Mouse (Mus musculus): ENCODE measurements around the gene Rbbp9. TPM values are rescaled to one million over a fixed set of nuclear protein-coding genes. Genes with fewer than 3 reads are reported as not detected.

Rbbp9 gene
- polyA plus RNA-seq, 1 experiment from 2014 or later: 65.2 TPM

DNA sequence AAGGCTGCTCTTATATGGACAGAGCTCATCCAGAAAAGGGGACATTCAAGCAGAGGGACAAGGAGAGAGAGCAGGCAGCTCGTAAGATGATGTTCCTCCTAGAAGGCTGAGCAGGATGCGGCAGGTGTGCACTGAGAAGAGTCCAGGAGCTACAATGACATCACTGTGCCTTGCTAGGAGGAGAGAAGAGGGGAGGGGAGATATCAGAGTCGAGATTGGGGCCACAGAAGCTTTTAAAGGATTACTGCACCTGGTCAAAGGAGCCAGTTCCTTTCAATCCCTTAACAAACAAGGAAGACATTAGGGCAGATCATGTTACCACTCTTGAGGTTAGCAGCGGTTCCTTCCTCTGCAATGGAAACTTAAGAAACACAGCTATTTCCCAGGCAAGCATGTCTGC is 3.1 kb downstream of the Rbbp9 start:
- no peak for ATAC-seq
- in situ Hi-C loops (cut with MboI; ENCODE audit: low pct_unique_long_range_greater_than_20kb): no loop called here
- no peak for TF ChIP-seq CTCF (IDR thresholded peaks at IDR 0.05)
- no peak for DNase-seq (ENCODE audit: low read depth, low spot score)
- POLR2A ChIA-PET: interaction anchor here (0.8 kb wide), 1 partner anchor 9 kb away, joined by 3 read pairs; the partner anchor contains the start of gene Sec23b
- CTCF ChIA-PET: interaction anchor here (0.8 to 1.1 kb wide), 2 partner anchors 14 to 26 kb away, joined by 3 read pairs; no protein-coding TSS in a partner anchor
- H3K27me3 ChIP-seq: no peaks in the 10 kb centered on the region

DNA sequence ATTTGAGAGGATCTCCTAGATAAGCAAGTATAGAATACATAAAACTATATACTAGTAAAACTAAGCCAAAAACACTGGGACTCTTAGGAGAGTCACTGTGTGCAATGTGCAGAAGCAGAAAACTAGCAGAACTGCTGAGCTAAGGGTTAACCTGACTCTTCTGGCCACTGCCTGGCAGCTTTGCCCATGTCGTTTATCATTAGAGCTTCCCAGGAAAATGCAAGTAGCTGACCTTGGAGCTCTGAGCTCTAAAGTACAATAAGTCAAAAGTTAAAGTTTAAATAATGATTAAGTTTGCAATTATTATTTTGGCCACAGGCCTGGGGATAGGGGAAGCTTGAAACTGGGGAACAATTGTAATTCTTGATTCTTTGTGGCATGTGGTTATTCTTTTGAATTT is 5.2 kb downstream of the Rbbp9 start:
- in situ Hi-C loops (cut with MboI; ENCODE audit: low pct_unique_long_range_greater_than_20kb): no loop called here
- ATAC-seq: no peak
- TF ChIP-seq CTCF (IDR thresholded peaks at IDR 0.05): no peak
- ChIA-PET POLR2A (no interaction called here), CTCF (no interaction called here)
- DNase-seq (ENCODE audit: low read depth, low spot score): peak; percentile 47
- no peaks in the 10 kb centered on the region for H3K27me3 ChIP-seq

DNA sequence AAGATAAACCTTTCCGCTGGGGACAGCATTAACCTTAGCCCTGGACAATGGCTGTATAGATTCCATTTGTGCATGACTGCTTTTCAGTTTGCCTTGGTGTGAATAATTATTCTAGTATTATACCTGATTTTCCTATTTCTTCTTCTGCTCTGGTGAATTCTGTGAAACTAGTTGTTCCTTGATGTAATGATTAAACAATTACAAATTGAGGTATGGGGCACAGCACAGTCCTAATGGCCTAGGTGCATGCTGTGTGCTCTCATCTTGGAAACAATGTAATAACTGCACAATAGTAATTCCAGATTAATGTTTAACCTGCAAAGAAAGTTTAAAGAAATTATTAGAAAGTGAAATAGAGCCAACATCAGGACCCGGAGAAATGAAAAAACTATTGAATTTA is 5.6 kb downstream of the Rbbp9 start:
- in situ Hi-C loops (cut with MboI; ENCODE audit: low pct_unique_long_range_greater_than_20kb): no loop called here
- CTCF ChIA-PET: no interaction called here
- DNase-seq (ENCODE audit: low read depth, low spot score) (no peak), ATAC-seq (peak; percentile 41)
- no peak for TF ChIP-seq CTCF (IDR thresholded peaks at IDR 0.05)
- POLR2A ChIA-PET: no interaction called here
- H3K27me3 ChIP-seq: no peaks in the 10 kb centered on the region

DNA sequence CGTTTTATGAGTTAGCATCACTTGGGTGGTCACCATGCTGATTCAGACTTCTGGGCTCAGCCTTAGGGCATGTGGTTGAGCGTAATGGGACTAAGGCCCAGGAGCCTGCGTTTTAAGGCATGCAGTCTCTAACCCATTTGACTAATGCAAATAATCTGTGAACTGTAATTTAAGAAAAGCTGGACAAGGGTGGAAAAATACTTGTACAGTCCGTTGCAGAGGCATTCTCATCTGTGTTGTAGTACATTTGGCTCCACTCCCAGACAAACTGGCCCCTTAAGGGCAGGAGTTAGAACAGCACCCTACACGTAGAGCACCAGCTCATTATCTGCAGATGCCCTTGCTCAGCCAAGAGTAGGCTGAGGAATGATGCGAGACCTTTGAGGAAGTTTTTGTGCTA is 6.0 kb downstream of the Rbbp9 start:
- CTCF ChIA-PET: no interaction called here
- peak; percentile 86 for ATAC-seq
- TF ChIP-seq CTCF (IDR thresholded peaks at IDR 0.05): peak; percentile 25
- POLR2A ChIA-PET: no interaction called here
- peak; percentile 75 for DNase-seq (ENCODE audit: low read depth, low spot score)
- in situ Hi-C loops (cut with MboI; ENCODE audit: low pct_unique_long_range_greater_than_20kb): no loop called here
- no peaks in the 10 kb centered on the region for H3K27me3 ChIP-seq

DNA sequence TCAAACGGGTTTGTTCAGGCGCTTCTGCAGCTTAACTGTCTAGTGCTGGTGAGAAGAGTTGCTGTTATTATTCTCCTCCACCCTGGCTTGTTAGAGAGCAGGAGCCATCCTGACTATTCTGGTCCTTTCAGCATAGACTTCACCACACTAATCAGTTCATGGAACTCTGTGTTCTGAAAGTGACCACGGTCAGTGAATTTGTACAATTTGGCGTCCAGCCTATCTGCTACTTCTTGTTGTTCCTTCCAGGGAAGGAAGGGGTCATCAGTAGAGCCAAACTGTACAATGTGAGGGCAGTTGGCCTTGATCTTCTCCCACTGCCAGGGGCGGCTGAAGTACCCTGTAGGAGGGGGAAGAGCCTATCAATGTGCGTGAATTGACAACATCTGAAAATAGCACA is 7.0 kb downstream of the Rbbp9 start:
- no peaks in the 10 kb centered on the region for H3K27me3 ChIP-seq
- no peak for DNase-seq (ENCODE audit: low read depth, low spot score)
- in situ Hi-C loops (cut with MboI; ENCODE audit: low pct_unique_long_range_greater_than_20kb): no loop called here
- TF ChIP-seq CTCF (IDR thresholded peaks at IDR 0.05): no peak
- ATAC-seq: no peak
- ChIA-PET CTCF (no interaction called here), POLR2A (no interaction called here)

DNA sequence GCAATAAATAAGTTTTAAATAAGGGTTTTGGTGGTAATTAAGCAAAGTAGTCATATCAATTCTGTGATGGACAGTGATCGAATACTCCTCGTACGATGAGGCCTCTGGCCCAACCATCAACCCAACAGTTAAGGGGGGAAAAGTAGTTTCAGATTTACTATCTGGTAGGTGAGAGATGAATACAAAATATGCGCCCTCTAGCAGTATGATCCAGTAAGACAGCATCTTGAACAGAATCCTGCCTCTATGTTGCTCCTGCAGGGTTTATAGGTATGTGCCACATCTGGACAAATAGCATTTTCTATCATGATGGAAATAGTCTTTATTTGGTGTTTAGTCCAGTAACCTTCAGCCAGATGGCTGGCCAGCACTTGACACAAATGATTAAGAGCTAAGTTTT is 9.4 kb downstream of the Rbbp9 start:
- DNase-seq (ENCODE audit: low read depth, low spot score) (no peak), ATAC-seq (no peak)
- POLR2A ChIA-PET: interaction anchor here (1.0 kb wide), 1 partner anchor 14 kb away, joined by 3 read pairs; the partner anchor contains the start of gene Dzank1
- no peak for TF ChIP-seq CTCF (IDR thresholded peaks at IDR 0.05)
- in situ Hi-C loops (cut with MboI; ENCODE audit: low pct_unique_long_range_greater_than_20kb): no loop called here
- no peaks in the 10 kb centered on the region for H3K27me3 ChIP-seq
- CTCF ChIA-PET: interaction anchor here (1.6 kb wide), 1 partner anchor 11 kb away, joined by 5 read pairs; no protein-coding TSS in a partner anchor

DNA sequence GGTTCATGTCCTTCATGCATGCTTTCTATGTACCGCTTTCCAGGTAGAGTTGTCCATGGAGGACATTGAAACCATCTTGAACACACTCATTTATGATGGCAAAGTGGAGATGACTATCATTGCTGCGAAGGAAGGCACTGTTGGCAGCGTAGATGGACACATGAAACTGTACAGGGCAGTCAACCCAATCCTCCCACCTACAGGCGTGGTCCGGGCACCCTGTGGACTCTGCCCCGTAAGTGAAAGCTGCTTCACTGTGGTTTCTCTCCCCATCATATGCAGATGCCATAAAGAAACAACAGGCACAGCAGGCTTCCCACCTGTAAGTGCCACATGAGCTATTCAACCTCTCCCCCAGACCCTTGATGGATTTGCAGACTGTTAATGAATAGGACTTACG is 13.5 kb downstream of the Rbbp9 start:
- ChIA-PET POLR2A (no interaction called here), CTCF (no interaction called here)
- in situ Hi-C loops (cut with MboI; ENCODE audit: low pct_unique_long_range_greater_than_20kb): no loop called here
- TF ChIP-seq CTCF (IDR thresholded peaks at IDR 0.05): no peak
- DNase-seq (ENCODE audit: low read depth, low spot score) (no peak), ATAC-seq (no peak)
- no peaks in the 10 kb centered on the region for H3K27me3 ChIP-seq

DNA sequence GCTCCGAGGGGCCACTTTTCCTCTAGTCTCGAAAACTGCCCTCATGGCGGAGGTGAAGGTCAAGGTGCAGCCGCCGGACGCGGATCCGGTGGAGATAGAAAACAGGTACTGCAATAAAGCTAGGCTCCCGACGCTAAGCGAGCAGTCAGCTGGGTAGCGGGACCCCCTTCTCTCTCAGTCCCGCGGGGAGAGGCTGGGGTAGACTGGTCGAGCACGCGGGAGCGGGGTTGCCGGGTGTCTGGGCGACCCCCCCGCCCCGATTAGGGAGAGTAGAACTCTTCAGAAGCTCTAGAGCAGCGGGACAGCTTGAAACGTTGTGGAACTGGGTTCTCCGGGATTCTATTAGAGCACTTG is 22.9 kb downstream of the Rbbp9 start:
- in situ Hi-C loops (cut with MboI; ENCODE audit: low pct_unique_long_range_greater_than_20kb): no loop called here
- ChIA-PET POLR2A (no interaction called here), CTCF (interaction anchor here (1.3 kb wide), 1 partner anchor 11 kb away, joined by 4 read pairs; no protein-coding TSS in a partner anchor)
- DNase-seq (ENCODE audit: low read depth, low spot score) (no peak), ATAC-seq (peak; percentile 13)
- H3K27me3 ChIP-seq: no peaks in the 10 kb centered on the region
- TF ChIP-seq CTCF (IDR thresholded peaks at IDR 0.05): no peak

DNA sequence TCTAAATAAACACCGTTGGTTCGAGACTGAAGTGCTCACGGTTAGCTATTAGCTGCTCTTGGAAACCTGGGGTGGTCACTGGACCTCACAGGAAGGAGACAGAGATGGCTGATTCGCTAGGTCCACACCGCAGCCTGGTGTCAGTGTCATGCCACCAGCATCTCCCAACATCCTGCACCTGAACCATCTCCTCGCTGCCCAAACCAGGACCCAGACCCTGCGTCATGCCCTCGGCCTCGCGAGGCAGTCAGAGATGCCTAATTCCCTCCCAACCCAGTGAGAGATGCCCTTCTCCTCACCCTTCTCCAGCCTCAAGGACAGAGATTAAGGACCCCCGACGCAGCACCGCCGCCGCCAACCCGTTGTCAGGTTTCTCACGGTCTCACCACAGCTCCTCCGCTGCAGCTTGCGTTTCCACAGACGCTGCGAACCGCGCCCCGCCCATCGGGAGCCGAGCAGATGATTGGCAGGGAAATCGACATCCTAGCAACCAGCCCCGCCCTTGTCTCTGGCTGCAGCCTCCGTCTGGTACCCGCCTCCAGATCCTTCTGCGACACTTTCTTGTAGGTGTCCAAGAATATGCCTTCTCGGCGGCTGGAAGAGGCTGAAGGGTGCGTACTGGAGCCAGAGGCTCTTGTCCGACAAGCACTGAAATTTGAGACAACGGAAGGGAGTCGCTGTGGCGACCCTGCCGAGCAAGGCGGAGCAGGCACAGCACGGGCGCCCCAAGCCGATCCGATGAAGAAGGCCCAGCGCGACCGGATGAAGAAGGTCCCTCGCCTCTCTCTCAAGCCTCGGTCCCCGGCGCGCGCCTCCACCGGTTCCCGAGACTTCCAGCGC is 23.5 kb downstream of the Rbbp9 start, which contains the start of the genes Dzank1 and Polr3f:
Gene Dzank1 (minus strand): TSS at position 434 of the 840 bp plus-strand sequence.
Gene Polr3f (plus strand): TSS at position 738 of the 840 bp plus-strand sequence.
- ATAC-seq (peak; percentile 98), DNase-seq (ENCODE audit: low read depth, low spot score) (peak; percentile 91)
- CTCF ChIA-PET: interaction anchor here (1.3 to 1.6 kb wide), 2 partner anchors 9 to 12 kb away, joined by 4 read pairs; no protein-coding TSS in a partner anchor
- H3K27me3 ChIP-seq: no peaks in the 10 kb centered on the region
- no peak for TF ChIP-seq CTCF (IDR thresholded peaks at IDR 0.05)
- POLR2A ChIA-PET: interaction anchor here (1.0 kb wide), 1 partner anchor 13 kb away, joined by 3 read pairs; no protein-coding TSS in a partner anchor
- in situ Hi-C loops (cut with MboI; ENCODE audit: low pct_unique_long_range_greater_than_20kb): no loop called here

DNA sequence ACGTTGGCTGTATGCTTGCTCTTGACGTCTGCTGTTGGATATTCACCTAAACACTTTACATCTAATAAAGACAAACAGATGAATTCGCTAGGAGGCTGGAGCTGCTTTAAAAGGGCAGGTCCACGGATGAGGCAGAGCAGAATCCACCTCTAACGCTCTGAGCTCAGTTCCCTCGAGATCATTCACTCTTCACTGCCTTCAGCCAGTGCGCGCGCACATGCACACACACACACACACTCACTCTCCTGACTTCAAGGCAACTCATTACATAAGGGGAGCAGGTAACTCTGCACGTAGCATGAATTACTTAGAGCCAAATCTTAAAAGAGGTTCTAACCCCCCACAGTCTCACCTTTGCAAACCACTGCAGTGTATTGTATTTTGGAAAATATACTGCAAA is 24.8 kb downstream of the Rbbp9 start:
- CTCF ChIA-PET: interaction anchor here (1.6 kb wide), 1 partner anchor 8 kb away, joined by 4 read pairs; no protein-coding TSS in a partner anchor
- DNase-seq (ENCODE audit: low read depth, low spot score) (no peak), ATAC-seq (no peak)
- POLR2A ChIA-PET: no interaction called here
- in situ Hi-C loops (cut with MboI; ENCODE audit: low pct_unique_long_range_greater_than_20kb): no loop called here
- H3K27me3 ChIP-seq: no peaks in the 10 kb centered on the region
- TF ChIP-seq CTCF (IDR thresholded peaks at IDR 0.05): no peak

DNA sequence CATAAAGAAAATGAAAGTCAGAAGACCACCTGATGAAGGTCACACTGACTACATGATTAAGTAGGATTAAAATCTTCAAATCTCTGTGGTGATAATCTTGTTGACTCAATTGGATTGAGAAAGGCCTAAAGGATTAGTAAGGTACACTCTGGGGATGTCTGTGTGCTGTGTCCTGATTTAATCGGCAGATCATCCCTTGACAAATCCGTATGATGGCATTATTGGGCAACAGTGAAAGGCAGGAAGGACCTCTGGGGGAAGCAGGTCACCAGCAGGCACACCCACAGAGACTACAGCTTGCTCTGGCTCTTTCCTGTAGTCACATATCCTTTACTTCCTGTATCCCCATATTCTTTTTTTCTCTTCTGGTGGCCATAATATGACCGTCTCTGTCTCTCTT is 30.9 kb downstream of the Rbbp9 start:
- no peaks in the 10 kb centered on the region for H3K27me3 ChIP-seq
- DNase-seq (ENCODE audit: low read depth, low spot score) (no peak), ATAC-seq (no peak)
- ChIA-PET POLR2A (no interaction called here), CTCF (no interaction called here)
- no peak for TF ChIP-seq CTCF (IDR thresholded peaks at IDR 0.05)
- in situ Hi-C loops (cut with MboI; ENCODE audit: low pct_unique_long_range_greater_than_20kb): no loop called here

Data from Patski (cell line).